Mouse (Mus musculus): ENCODE measurements around the gene Rapsn.

- TF ChIP-seq CTCF (IDR thresholded peaks at IDR 0.05; ENCODE audit: low read depth, low read length) = no peak
- TF ChIP-seq EP300 (IDR thresholded peaks at IDR 0.05; ENCODE audit: insufficient read depth, low read depth, low read length) = no peak
Observed at GRCm38 (mm10) chr2:91086392-91087237, 51.2 kb downstream of the Rapsn start.
